Mouse (Mus musculus) cerebellum, postnatal 4 days (tissue): ENCODE data around the gene Zfp652.
"Not testable (repeated sequence)": the region's sequence is repeated elsewhere in the genome, so short reads cannot be mapped to it uniquely, and the experiment has no call there.

Experiments used
- DNase-seq, 2 experiments: peaks; one replicate each; pipeline ENCODE4 v3.0.0; 2022; ENCODE audit warnings: low spot score in 2 of 2, mixed read lengths in 1 of 2

The Zfp652 gene

DNA sequence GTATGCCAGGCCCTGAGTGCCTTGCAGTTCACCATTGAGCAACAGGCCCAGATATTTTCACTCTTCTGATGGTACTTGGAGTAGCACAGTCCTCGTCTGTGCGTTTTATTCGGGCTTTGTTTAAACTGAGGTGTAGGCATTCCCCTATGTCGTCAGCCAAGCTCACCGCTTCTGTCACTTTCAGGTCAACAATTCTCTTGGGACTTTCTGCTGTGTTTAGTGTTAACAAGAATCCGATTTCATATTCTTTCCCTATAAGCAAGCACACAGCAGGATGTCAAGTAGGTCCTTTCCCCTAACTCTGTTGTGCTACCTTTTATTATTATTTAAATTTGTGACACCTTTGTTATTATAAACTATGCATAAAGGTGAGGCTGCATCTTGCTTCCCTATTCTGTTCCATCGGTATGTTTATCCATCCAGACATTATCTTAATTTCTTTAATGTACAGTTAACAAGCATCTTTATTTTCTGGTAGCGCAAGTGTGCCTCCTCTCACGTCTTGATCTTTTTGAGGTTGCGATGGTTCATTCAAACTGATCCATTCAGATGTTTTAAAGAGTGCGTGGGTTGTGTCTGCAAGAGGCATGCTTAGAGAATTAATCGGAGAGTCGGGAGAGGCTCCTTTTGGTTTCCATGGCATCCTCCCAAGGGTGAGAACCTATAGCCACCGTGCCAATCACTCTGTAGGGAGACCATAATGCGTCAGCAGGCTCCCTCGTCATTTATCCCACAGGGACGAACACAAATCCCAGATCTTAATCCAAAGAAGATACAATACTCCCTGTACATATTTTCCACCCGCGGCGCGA, 145.4 kb downstream of the Zfp652 start:
- no peak for DNase-seq

DNA sequence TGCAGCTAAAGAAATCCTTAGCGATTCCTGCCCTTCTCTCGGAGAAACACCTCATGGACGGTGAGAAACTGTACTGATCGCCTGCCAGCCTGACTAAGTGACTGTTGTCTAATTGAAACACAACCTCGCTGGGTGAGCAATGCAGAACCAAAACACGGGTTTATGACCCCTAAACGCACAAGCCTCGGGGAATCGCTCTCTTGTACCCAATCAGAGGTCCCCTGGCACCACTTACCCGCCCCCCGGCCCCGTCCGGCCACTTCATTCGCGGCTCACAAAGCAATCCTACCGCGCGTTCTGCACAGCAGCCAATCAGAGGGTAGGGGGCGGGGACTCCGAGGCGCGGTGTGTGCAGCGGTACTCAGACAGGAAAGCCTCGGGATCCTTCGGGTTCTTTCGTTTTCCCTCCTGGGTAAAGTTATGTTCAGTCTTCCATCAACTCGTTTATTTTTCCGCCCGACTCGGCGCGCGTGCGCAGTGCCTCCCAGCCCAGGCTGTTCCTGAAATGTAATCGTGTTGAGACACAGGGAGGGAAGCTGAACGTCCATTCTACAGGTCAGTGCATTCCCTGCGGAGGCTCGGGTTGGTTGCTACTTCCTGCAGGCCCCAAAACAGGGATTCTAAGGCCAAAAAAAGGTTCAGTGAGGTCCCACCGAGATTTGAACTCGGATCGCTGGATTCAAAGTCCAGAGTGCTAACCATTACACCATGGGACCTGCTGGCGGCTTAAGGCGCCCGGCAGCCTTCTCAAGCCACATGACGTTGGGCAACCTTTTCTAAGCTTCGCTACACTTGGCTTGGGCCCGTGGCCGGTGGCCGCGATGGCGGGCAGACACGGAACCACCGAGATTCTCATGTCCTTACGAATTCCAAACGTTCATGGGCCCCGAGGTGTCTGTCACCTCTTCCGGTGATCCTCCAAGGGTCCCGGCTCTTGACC, 146.3 kb downstream of the Zfp652 start:
- peak; percentile 97 to 98 for DNase-seq

DNA sequence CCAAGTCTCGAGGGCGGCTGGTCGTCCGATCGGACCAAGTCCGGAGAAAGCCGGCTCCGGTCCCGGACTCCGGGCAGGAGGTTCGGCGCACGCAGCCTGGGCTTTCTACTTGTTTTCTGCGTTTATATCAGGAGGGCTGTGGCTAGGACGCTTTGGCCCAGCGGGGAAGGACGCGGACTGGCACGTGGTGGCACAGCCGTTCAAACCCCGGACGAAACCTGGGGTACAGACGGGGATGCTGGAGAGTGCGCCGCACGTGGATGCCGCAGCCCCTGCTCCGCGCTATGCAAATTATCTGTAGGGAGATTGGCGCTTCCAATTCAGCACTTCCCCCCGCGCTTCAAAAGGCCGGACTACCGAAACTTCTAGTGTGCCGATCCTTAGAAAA, 147.0 kb downstream of the Zfp652 start:
- peak; percentile 41 to 70 for DNase-seq

DNA sequence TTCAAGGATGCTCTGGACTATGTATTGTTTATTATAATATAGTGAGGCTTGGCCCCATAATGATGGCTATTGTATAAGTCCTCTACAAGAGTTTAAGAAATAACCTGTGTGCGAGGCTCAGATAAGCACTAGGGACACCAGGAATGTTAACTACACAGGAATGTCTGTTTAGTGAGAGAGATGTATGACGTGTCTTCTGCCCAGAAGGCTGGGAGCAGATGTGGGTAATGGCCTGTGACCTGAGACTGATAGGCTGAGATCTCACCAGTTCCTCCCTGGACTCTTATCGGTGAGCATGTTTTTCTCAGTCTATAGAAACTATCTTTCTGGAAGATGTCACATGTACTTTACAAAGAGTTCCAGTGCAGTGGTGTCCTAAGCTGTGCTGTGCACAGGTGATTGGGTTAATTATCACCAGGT, 147.6 kb downstream of the Zfp652 start:
- DNase-seq: no peak

DNA sequence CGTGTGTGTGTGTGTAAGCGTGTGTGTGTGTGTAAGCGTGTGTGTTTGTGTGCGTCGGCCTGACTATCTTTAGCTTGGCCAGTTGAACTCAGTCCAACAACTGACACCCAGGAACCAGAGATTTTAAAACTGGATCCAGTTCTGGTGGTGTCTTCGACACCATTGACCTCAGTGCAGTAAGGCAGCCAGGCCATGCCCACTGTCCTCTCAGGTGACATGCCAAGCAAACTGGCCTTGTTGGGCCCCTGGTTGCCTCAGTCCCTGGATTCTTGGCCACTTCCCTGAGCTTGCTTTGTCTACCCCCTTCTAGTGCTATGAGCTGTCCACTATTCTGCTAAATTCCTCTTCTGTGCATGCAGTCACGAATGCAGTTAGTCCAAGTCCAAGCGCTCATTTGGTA, 148.9 kb downstream of the Zfp652 start:
- DNase-seq: no peak

DNA sequence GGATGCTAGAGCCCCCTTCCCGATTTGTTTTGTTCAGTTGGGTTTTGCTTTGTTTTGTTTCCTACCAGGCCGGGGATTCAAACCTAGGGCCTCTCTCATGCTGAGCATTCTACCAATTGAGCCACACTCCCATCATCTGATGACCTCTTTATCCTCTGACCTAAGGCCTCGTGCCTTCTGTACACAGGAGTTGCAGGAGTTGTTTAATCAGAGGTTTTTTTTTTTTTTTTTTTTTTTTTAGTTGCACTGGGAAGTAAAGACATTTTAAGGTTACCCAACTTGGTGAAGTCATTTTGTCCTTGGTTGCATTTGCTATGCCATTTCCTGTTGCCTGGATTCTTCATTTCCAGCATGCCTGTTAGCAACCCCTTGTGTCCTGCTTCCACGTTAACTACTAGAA, 157.0 kb downstream of the Zfp652 start:
- no peak for DNase-seq

DNA sequence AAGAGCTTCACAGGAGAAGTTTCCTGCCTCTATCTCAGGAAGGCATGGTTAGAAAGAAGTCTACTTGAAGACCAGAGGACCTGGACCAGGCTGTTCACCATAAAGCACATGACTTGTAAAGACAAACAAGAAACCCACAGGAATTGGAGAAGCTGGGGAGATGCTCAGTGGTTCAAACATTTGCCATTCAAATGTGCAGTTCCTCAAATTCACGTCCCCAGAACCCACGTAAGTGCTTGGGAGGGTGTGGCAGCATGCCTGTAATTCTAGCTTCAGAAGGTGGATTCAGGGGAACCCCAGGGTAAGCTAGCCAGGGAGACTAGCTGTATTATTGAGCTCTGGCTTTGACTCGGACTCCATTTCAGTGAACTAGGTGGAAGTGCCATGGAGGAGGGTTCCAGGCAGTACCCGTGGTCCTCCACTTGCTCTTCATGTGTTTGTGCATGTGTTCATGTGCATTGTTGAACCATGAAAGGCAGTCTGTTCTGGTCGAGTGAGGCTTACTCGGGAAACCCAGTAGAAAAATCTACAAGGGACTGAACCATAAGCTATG, 157.5 kb downstream of the Zfp652 start:
- DNase-seq: no peak

DNA sequence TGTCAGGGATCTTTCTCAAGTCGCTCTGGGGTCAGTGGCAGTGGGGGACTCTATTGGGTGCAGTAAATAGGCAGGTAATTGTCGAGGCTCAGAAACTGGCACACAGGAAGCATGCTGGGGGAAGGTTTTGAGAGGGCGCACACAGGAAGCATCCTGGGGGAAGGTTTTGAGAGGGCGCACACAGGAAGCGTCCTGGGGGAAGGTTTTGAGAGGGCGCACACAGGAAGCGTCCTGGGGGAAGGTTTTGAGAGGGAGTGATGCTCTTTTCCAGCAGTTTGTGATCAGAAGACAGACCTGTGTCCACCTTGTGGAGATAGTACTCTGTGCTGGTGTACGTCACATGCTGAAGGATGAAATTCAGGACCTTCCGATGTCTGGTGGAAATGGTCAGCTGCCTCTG, 163.3 kb downstream of the Zfp652 start:
- DNase-seq: peak in 1 of 2 experiments; percentile 11

DNA sequence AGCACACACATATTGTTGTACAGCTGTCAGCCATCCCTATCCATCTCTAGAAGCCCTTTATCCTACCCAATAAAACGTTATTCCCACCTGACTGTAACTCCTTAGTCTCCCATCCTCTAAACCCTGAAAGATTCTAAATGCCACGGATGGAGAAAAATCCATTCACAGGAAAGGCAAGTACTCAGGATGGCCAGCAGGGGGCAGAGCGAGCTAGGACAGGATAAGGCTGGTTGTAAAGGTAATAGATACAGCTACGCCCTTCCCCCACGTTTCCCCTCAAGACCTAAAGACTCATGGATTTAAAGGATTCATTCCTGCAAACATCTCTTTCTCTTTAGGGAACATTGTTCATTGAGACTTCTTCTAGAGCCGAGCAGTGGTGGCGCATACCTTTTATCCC, 163.8 kb downstream of the Zfp652 start:
- peak; percentile 54 to 70 for DNase-seq

DNA sequence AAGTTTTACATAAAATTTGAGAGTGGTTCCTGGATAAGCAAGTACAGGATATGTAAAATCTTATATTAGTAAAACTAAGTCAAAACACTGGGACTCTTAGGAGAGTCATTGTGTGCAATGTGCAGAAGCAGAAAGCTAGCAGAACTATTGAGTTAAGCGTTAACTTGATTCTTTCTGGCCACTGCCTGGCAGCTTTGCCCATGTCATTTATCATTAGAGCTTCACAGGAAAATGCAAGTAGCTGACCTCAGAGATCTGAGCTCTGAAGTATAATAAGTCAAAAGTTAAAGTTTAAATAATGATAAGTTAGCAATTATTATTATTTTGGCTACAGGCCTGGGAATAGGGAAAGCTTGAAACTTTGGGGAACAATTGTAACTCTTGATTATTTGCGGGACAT, 167.4 kb downstream of the Zfp652 start:
- not testable (repeated sequence) for DNase-seq
